Mouse (Mus musculus) bone marrow, adult 2 months (tissue): ENCODE measurements around the gene Gm11758.

Experiments used
- CTCF ChIP-seq: fragments of 200-500 bp; IDR thresholded peaks from 2 replicates; pipeline ENCODE4 v1.5.1; 2011; ENCODE audit warnings: low read length, control low read depth; ENCODE audit not compliant: control insufficient read depth, insufficient read depth
- POLR2A ChIP-seq: fragments of 200-500 bp; IDR thresholded peaks from 2 replicates; pipeline ENCODE4 v1.6.1; 2011; ENCODE audit warnings: low read depth, mild to moderate bottlenecking, control low read depth, low read length, borderline replicate concordance; ENCODE audit not compliant: control insufficient read depth

GRCm38 (mm10) chr4:73826587-73826986 lies 49.5 kb downstream of the Gm11758 start:
- TF ChIP-seq CTCF (no peak), POLR2A (no peak)
